ENCODE assay signal across 20 mouse cellular contexts in the genomic region with DNA sequence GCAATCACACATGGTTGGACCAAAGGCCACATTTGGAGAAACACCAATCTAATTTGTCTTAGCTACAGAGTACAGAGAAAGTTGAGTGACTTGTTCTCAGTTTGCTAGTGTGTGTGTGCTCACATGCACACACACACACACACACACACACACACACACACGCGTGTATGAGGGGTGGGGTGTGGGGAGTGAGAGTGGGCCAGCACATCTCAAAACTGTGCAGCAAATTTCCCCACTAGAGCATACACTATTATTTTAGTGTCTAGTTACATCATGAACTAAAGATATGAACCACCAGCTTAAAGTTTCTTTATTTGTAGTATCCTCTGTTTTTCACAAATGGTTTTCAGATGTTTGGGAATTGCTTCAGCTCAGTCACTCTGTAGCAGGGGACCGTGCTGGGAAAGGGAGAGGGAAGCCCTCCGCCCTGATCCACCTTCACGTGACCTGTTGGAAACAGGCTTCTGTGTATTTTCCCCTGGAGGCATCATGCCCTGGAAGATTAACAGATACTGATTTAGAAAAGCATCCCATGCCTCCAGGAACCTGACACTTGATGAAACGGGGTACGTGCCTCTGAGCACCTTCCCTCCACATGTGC. TPM values are rescaled to one million over a fixed set of nuclear protein-coding genes. Genes with fewer than 3 reads are reported as not detected.
DNase-seq lines count a peak whose midpoint lies in the region; ATAC-seq and TF ChIP-seq lines count a peak whose summit lies in the region.
"Had no signal": no experiment of that assay in that cellular context is flagged by ENCODE, and none has a peak within 500 bp of the region (broad histone marks: within the 10 kb centered on the region; RNA-seq: fewer than 3 reads in every experiment).

No protein-coding gene starts in this region.

- H3K4me2 ChIP-seq in embryonic facial prominence, embryonic 11.5 days (ENCODE audit: low read depth, low read length), result no peak overlapping the region
- peak overlapping the region; percentile 35; the same call in 1 of the 2 replicates for H3K4me2 ChIP-seq in embryonic facial prominence, embryonic 13.5 days
- H3K4me2 ChIP-seq: heart, embryonic 12.5 days; hindbrain, embryonic 14.5 days; intestine, embryonic 15.5 days had no signal

- peak; percentile 30 for DNase-seq in gastrocnemius, adult 2 months
- no peak for DNase-seq in gastrocnemius, postnatal 4 days (ENCODE audit: low spot score in 2 of 2)
- DNase-seq in embryonic facial prominence, embryonic 11.5 days (ENCODE audit: low spot score), result peak; percentile 73
- DNase-seq in left cerebral cortex, postnatal 25 days (ENCODE audit: low spot score in 2 of 2), result no peak
- DNase-seq in cerebellum, adult 9-11 months, result no peak
- DNase-seq: adrenal gland, adult 2 months; adrenal gland, postnatal 25 days; cerebellum, adult 2 months; cerebellum, postnatal 25 days; gastrocnemius, postnatal 10 days; kidney, adult 18-20 months had no signal

- peak overlapping the region; percentile 6; the same call in 1 of the 2 replicates for H3K27ac ChIP-seq in gastrocnemius, adult 2 months
- H3K27ac ChIP-seq in embryonic facial prominence, embryonic 11.5 days (replicated peaks; ENCODE audit: low read depth, low read length), result no peak overlapping the region
- H3K27ac ChIP-seq in embryonic facial prominence, embryonic 13.5 days, result peak overlapping the region; percentile 57; the same call in 1 of the 2 replicates
- H3K27ac ChIP-seq: forebrain, embryonic 10.5 days; hindbrain, embryonic 10.5 days; hindbrain, embryonic 14.5 days; intestine, embryonic 15.5 days had no signal

- no peaks in the 10 kb centered on the region; the same call in 1 of the 2 replicates for H3K4me1 ChIP-seq in embryonic facial prominence, embryonic 11.5 days (ENCODE audit: control insufficient read depth, insufficient read depth, low read length)
- H3K4me1 ChIP-seq in embryonic facial prominence, embryonic 13.5 days, result peaks cover 19% of the 10 kb centered on the region
- H3K4me1 ChIP-seq: forebrain, embryonic 10.5 days; heart, embryonic 12.5 days; hindbrain, embryonic 10.5 days; intestine, embryonic 15.5 days had no signal

- no peaks in the 10 kb centered on the region for H3K27me3 ChIP-seq in embryonic facial prominence, embryonic 11.5 days (ENCODE audit: control insufficient read depth, insufficient read depth, low read length)
- no peaks in the 10 kb centered on the region for H3K27me3 ChIP-seq in embryonic facial prominence, embryonic 13.5 days
- H3K27me3 ChIP-seq: heart, embryonic 12.5 days; intestine, embryonic 15.5 days had no signal

- 34% methylated on average over 7 of the region's 7 CpGs for WGBS in embryonic facial prominence, embryonic 11.5 days
- 18% methylated on average over 7 of the region's 7 CpGs for WGBS in embryonic facial prominence, embryonic 13.5 days

- H3K4me3 ChIP-seq in gastrocnemius, adult 2 months, result no peak overlapping the region
- H3K4me3 ChIP-seq in embryonic facial prominence, embryonic 11.5 days (ENCODE audit: low read depth, low read length), result no peak overlapping the region
- H3K4me3 ChIP-seq in embryonic facial prominence, embryonic 13.5 days, result no peak overlapping the region
- H3K4me3 ChIP-seq: erythroblast, embryonic 14.5 days; forebrain, embryonic 10.5 days; heart, embryonic 12.5 days; hindbrain, embryonic 10.5 days; intestine, embryonic 15.5 days had no signal

- ATAC-seq in embryonic facial prominence, embryonic 11.5 days (replicated peaks; ENCODE audit: insufficient number of reproducible peaks, low FRiP score, low TSS enrichment, low read depth), result peak; percentile 75
- ATAC-seq in embryonic facial prominence, embryonic 13.5 days (ENCODE audit: insufficient number of reproducible peaks, insufficient read depth, low FRiP score, low TSS enrichment, low read depth), result no peak
- ATAC-seq: forebrain, embryonic 14.5 days; intestine, embryonic 15.5 days had no signal

- H3K36me3 ChIP-seq in embryonic facial prominence, embryonic 11.5 days (replicated peaks; ENCODE audit: control insufficient read depth, insufficient read depth, low read depth, low read length), result no peaks in the 10 kb centered on the region
- no peaks in the 10 kb centered on the region for H3K36me3 ChIP-seq in embryonic facial prominence, embryonic 13.5 days
- H3K36me3 ChIP-seq: forebrain, embryonic 10.5 days; heart, embryonic 12.5 days; hindbrain, embryonic 10.5 days; intestine, embryonic 15.5 days had no signal

- H3K9ac ChIP-seq in embryonic facial prominence, embryonic 11.5 days (replicated peaks; ENCODE audit: low read length), result no peak overlapping the region
- H3K9ac ChIP-seq in embryonic facial prominence, embryonic 13.5 days, result no peak overlapping the region
- H3K9ac ChIP-seq: heart, embryonic 12.5 days; hindbrain, embryonic 14.5 days; intestine, embryonic 15.5 days had no signal

- no peaks in the 10 kb centered on the region for H3K9me3 ChIP-seq in embryonic facial prominence, embryonic 11.5 days (replicated peaks; ENCODE audit: control insufficient read depth, low read length)
- H3K9me3 ChIP-seq in embryonic facial prominence, embryonic 13.5 days, result no peaks in the 10 kb centered on the region
- H3K9me3 ChIP-seq: forebrain, embryonic 10.5 days; heart, embryonic 12.5 days; hindbrain, embryonic 10.5 days; intestine, embryonic 15.5 days had no signal

- no peak for TF ChIP-seq CTCF in gastrocnemius, adult 2 months (IDR thresholded peaks at IDR 0.05)

- intact Hi-C loops in gastrocnemius, adult 2 months (cut with DNase I), result no loop called here
- intact Hi-C loops in left cerebral cortex, postnatal 25 days (cut with DNase I), result no loop called here

RNA-seq across cellular contexts. Expression of a gene that starts 13.1 kb away (rescaled TPM):
- total RNA-seq in gastrocnemius, adult 2 months (2021), result 1 to 10 TPM; 5.7 to 5.9 TPM
- 10 to 100 TPM; 25.0 to 26.6 TPM for total RNA-seq in gastrocnemius, postnatal 4 days (2021)
- 8.5 and 8.8 TPM in 2 replicates for polyA plus RNA-seq in embryonic facial prominence, embryonic 11.5 days (2014; fragmentation: Nextera tagmentation; extraction: Ambion mirVana)
- polyA plus RNA-seq in embryonic facial prominence, embryonic 13.5 days (2015; fragmentation: Nextera tagmentation; extraction: Ambion mirVana), result 48.1 and 49.5 TPM in 2 replicates
- 1 to 10 TPM; 3.8 to 5.0 TPM for total RNA-seq in left cerebral cortex, postnatal 25 days (2021)
- total RNA-seq: granulocyte monocyte progenitor cell, adult 5-6 weeks had no signal
- polyA plus RNA-seq: erythroblast, embryonic 14.5 days had no signal

Comparison
In these comparisons a context has a peak if more than half of its experiments do, and no peak if none do; other contexts are left out.
1. DNase-seq: peak in gastrocnemius, adult 2 months (single experiment) and embryonic facial prominence, embryonic 11.5 days (single experiment); none in gastrocnemius, postnatal 4 days (0 of 2), left cerebral cortex, postnatal 25 days (0 of 2) and cerebellum, adult 9-11 months (single experiment).